Mouse (Mus musculus): ENCODE data around the gene Kirrel3.

Kirrel3 gene

GRCm38 (mm10) chr9:34605486-34605885 lies 119.8 kb downstream of the Kirrel3 start:
- DNase-seq = no peak

GRCm38 (mm10) chr9:34607976-34608375 lies 122.3 kb downstream of the Kirrel3 start:
- DNase-seq = no peak

- DNase-seq = no peak
These were observed 127.4 kb downstream of the Kirrel3 start for GRCm38 (mm10) chr9:34612886-34613769.

GRCm38 (mm10) chr9:34618099-34618498 lies 132.4 kb downstream of the Kirrel3 start:
- DNase-seq = peak; percentile 25

- peak; percentile 19 for DNase-seq
These were observed 134.2 kb downstream of the Kirrel3 start for GRCm38 (mm10) chr9:34619913-34620312.

GRCm38 (mm10) chr9:34623526-34623925 lies 137.8 kb downstream of the Kirrel3 start:
- DNase-seq = peak; percentile 38

GRCm38 (mm10) chr9:34624021-34624420 lies 138.3 kb downstream of the Kirrel3 start:
- DNase-seq = no peak

- DNase-seq = no peak
These were observed 143.1 kb downstream of the Kirrel3 start for GRCm38 (mm10) chr9:34628841-34629240.

GRCm38 (mm10) chr9:34635696-34636095 lies 150.0 kb downstream of the Kirrel3 start:
- no peak for DNase-seq

GRCm38 (mm10) chr9:34643917-34644316 lies 158.2 kb downstream of the Kirrel3 start:
- no peak for DNase-seq

GRCm38 (mm10) chr9:34644392-34644791 lies 158.7 kb downstream of the Kirrel3 start:
- DNase-seq = no peak

GRCm38 (mm10) chr9:34646831-34647230 lies 161.1 kb downstream of the Kirrel3 start:
- no peak for DNase-seq

GRCm38 (mm10) chr9:34652278-34652677 lies 166.6 kb downstream of the Kirrel3 start:
- DNase-seq = no peak

- DNase-seq = no peak
These were observed 167.4 kb downstream of the Kirrel3 start for GRCm38 (mm10) chr9:34653141-34653540.

- peak; percentile 27 for DNase-seq
These were observed 174.9 kb downstream of the Kirrel3 start for GRCm38 (mm10) chr9:34660566-34660965.

GRCm38 (mm10) chr9:34663412-34663811 lies 177.7 kb downstream of the Kirrel3 start:
- DNase-seq = peak; percentile 47

GRCm38 (mm10) chr9:34665361-34666129 lies 179.9 kb downstream of the Kirrel3 start:
- DNase-seq = no peak

GRCm38 (mm10) chr9:34667182-34667581 lies 181.5 kb downstream of the Kirrel3 start:
- no peak for DNase-seq

- DNase-seq = no peak
These were observed 185.2 kb downstream of the Kirrel3 start for GRCm38 (mm10) chr9:34670906-34671305.

GRCm38 (mm10) chr9:34686798-34687197 lies 201.1 kb downstream of the Kirrel3 start:
- no peak for DNase-seq

GRCm38 (mm10) chr9:34688358-34688757 lies 202.7 kb downstream of the Kirrel3 start:
- DNase-seq = no peak

- no peak for DNase-seq
These were observed 203.7 kb downstream of the Kirrel3 start for GRCm38 (mm10) chr9:34689375-34689774.

GRCm38 (mm10) chr9:34695646-34696045 lies 210.0 kb downstream of the Kirrel3 start:
- DNase-seq = peak; percentile 42

Measured in retina, postnatal 1 day (tissue).